In genomic region chr13:77131132-77131531, GRCm38 (mm10) we compare ENCODE assay signal across 15 mouse cellular contexts.
"Had no signal": no experiment of that assay in that cellular context is flagged by ENCODE, and none has a peak within 500 bp of the region (broad histone marks: within the 10 kb centered on the region; RNA-seq: fewer than 3 reads in every experiment).

No protein-coding gene starts in this region.

- H3K4me3 ChIP-seq: kidney, embryonic 15.5 days; limb, embryonic 15.5 days; liver, embryonic 13.5 days; lung, embryonic 15.5 days; midbrain, embryonic 13.5 days; neural tube, embryonic 15.5 days had no signal

- H3K9me3 ChIP-seq: kidney, embryonic 15.5 days; limb, embryonic 15.5 days; liver, embryonic 13.5 days; lung, embryonic 15.5 days; midbrain, embryonic 13.5 days; neural tube, embryonic 15.5 days had no signal

- H3K27me3 ChIP-seq: kidney, embryonic 15.5 days; limb, embryonic 15.5 days; liver, embryonic 13.5 days; lung, embryonic 15.5 days; midbrain, embryonic 13.5 days; neural tube, embryonic 15.5 days had no signal

- ATAC-seq: liver, postnatal 0 days; midbrain, embryonic 13.5 days had no signal

- H3K36me3 ChIP-seq: kidney, embryonic 15.5 days; limb, embryonic 15.5 days; liver, embryonic 13.5 days; lung, embryonic 15.5 days; midbrain, embryonic 13.5 days; neural tube, embryonic 15.5 days had no signal

- H3K4me2 ChIP-seq: kidney, embryonic 15.5 days; limb, embryonic 15.5 days; liver, embryonic 13.5 days; lung, embryonic 15.5 days; midbrain, embryonic 13.5 days; neural tube, embryonic 15.5 days had no signal

- H3K9ac ChIP-seq: kidney, embryonic 15.5 days; limb, embryonic 15.5 days; liver, embryonic 13.5 days; liver, postnatal 0 days; lung, embryonic 15.5 days; midbrain, embryonic 13.5 days; neural tube, embryonic 15.5 days had no signal

- H3K27ac ChIP-seq: kidney, embryonic 15.5 days; limb, embryonic 15.5 days; liver, embryonic 13.5 days; lung, embryonic 15.5 days; macrophage; midbrain, embryonic 13.5 days; neural tube, embryonic 15.5 days had no signal

- DNase-seq: kidney, postnatal 25 days; layer of hippocampus, postnatal 36 days; liver, embryonic 13.5 days; liver, postnatal 0 days; lung, postnatal 14 days; right cerebral cortex, adult 18-20 months; right cerebral cortex, postnatal 25 days; thymus, adult 18-20 months; thymus, postnatal 14 days had no signal
